Mouse (Mus musculus) gastrocnemius, adult 8-10 months (tissue): Measurements from ENCODE around the gene Cybc1. TPM values are rescaled to one million over a fixed set of nuclear protein-coding genes. Genes with fewer than 3 reads are reported as not detected.

Experiments
- DNase-seq, 2 experiments: peaks; one replicate each; pipeline ENCODE4 v3.0.0; 2022; ENCODE audit warnings: low spot score in 2 of 2
- total RNA-seq, 4 experiments: library from RNA; stranded (reverse); gene quantifications; 2 replicates each; pipeline ENCODE4 v1.2.4; 2022

Gene Cybc1
- 1 to 10 TPM; 2.8 to 3.8 (median 3.6) TPM for total RNA-seq

GRCm38 (mm10) chr11:121229018-121229439 is at the start of gene Cybc1:
Gene Cybc1, minus strand, starts transcription at chr11:121229322.
- DNase-seq, result peak; percentile 44 to 60

DNA sequence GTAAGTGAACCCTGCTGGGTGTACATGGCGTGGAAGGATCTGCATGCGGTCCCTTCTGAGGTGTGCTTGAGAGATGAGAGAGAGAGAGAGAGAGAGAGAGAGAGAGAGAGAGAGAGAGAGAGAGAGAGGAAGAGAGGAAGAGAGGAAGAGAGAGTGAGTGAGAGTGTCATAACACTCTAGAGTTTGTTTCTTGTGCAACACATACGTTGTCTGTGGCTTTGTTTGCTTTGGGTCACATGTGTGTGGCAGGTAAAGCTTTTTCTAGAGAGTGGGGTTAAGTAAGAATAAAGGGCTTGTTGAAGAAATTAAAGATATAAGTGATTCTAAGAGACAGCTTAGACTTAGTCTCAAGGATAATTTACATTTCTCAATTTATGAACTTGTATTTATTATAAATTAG is 48.9 kb upstream of the Cybc1 start:
- no peak for DNase-seq

- DNase-seq, result no peak
Measured at GRCm38 (mm10) chr11:121277516-121277915, 48.4 kb upstream of the Cybc1 start.

DNA sequence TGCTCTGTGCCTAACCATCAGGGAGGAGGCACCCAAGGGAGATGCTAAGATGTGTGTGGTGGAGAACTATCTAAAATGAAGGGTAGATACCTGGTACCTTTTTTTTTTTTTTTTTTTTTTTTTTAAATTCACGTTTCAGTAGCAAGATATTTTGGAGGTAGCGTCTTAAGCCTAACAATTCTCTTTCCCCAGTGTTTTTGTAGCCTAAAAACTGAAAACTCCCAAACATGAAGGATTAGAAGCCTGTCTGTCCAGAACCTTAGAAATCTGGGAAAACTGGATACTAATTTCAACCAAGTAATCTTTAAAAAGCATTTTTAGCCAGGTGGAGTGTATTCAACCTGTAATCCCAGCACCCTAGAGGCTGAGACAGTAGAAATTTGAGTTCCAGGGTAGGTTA is 32.0 kb upstream of the Cybc1 start:
- no peak for DNase-seq

DNA sequence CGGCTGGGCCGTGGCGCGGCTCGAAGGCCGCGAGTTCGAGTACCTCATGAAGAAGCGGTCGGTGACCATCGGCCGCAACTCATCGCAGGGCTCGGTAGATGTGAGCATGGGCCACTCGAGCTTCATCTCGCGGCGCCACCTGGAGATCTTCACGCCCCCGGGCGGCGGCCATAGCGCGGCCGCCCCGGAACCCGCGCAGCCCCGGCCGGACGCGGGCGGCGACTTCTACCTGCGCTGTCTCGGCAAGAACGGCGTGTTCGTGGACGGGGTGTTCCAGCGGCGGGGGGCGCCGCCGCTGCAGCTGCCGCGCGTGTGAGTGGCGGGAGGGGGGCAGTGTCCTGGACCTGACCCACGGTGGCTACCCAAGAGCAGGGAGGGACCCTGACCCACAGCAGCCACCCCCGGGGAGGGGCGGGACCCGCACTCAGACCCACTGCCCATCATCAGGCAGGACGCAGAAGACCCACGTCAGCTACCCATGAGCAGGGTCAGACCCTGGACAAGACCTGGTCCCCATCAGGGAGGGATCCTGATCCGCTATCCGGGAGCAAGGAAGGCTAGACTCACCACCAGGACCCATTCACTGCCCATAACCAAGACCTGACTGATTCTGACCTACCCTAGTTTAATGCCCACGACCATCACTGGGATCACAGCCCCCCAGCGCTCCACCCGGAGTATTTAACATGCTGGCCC is 31.2 kb upstream of the Cybc1 start:
- DNase-seq, result peak in 1 of 2 experiments; percentile 16

DNA sequence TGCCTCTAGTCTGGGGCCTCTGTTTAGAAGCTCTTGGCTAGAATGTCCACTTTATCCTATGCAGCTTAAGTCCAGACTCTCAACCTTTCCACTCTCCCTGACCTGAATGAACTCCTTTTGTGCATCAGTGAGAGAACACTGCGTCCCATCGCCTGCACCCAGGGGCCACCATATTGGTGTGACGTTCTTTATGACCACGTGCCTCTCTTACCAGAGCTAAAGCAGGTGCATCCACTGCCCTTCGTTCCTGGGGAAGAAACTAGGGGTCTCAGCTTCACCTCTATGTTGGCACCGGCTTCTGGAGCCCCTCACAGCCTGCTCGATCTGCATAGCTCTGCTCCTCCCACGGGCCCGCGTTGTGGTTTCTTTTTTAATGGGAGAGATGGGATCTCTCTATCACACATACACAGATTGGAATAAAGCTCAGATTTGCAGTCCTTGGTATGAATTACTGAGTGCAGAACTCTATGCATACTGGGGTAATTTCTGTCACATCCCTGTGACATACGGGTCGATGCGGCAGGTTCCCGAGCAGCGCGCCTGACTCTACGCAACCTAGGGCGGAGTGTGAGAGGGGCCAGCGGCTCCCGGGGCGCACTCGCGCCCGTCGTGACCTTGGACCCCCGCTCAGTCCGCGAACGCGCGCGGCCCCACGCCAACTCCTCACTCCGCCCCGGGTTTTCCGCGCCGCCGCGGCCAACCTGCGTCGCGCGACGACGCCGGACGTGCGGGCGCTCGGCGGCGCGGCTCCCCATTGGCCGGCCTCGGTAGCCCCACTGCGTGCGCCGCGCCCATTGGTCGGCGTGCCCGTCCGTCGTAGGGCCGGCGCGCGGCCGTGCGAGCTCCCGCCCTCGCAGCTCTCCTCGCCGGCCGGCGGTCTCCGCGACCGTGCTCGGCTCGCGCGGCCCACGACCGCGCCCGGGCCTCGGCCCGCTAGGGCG is 30.3 kb upstream of the Cybc1 start, which contains the start of gene Foxk2:
Gene Foxk2, plus strand, starts transcription at position 831 of the 941 bp plus-strand sequence.
- DNase-seq, result peak; percentile 76 to 88

DNA sequence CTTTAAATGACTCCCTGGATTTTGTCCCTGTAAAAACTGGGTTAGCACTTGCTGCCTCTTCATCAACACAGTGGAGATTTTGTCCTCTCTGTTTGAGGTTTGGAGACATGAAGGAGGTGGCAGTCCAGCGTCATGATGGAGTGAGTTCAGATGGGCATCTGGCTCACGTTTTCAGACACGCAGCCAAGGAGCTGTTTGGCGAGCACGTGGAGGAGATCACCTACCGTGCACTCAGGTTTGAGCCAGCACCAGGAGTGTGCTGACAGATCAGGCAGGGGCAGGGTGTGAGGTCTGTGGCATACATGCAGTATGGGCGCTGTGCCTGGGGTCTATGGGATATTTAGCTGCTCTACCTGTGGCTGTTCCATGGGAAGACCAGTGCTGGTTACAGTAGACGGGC is 21.1 kb upstream of the Cybc1 start:
- no peak for DNase-seq

DNA sequence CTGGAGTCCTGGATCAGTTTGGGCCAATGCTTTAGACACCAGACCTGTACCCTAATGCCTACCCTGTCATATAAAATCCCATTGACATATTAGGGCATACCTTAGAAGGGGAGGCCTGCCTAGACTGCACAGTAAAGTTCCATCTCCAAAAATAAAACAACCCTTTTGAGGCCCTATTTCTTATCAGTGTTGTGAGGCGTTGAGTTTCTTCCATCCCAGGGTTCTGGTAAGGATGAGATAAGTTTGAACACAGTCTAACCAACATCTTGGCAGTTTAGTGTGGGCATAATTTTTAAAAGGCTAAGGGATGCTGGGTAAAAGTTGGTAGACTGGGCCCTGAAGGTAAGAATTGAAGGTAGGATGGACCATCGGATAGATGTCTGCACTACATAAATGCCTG is 10.5 kb upstream of the Cybc1 start:
- DNase-seq, result no peak

- DNase-seq, result no peak
Measured at GRCm38 (mm10) chr11:121237345-121238128, 8.4 kb upstream of the Cybc1 start.

DNA sequence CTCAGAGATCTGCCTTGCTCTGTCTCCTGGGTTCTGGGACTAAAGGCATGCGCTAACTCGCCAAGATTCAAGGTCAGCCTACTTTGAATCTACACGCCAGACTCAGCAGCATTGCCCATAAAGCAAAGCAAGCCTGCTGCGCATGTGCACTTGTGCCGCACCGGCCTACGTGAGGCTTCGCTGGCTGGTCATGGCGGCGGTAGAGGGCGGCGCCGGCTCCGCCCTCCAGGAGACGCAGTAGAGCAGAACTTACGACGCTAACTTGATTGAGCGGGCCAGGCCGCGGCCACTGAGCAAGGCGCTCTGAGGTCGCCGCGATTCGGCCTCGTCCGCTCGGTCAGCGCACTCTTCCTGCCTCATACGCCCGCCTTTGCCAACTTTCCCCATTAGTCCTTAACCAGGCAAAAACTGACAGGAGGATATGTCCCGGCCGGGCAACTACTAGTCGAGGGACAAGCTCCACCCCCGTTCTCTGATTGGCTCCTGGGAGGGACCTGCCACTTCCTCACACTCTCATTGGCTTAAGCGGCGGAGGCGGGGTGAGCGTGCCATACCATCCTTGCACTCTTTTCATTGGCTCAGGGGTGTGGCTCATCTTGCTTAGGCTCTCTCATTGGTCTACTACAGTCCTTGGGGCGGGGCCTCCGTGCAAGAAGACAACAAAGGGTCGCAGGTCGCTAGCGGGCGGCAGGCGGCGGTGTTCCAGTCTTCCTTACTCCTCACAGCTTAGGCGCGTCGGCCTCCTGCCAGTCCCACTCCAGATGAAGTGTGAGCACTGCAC is 7.6 kb upstream of the Cybc1 start, which contains the start of gene Narf:
Gene Narf, plus strand, starts transcription at position 690 of the 781 bp plus-strand sequence.
- DNase-seq, result peak; percentile 99 to 100

- no peak for DNase-seq
Measured at GRCm38 (mm10) chr11:121235475-121236238, 6.5 kb upstream of the Cybc1 start.

- no peak for DNase-seq
Measured at GRCm38 (mm10) chr11:121232706-121233105, 3.6 kb upstream of the Cybc1 start.

GRCm38 (mm10) chr11:121231628-121232291 is 2.6 kb upstream of the Cybc1 start:
- no peak for DNase-seq

GRCm38 (mm10) chr11:121231191-121231590 is 2.1 kb upstream of the Cybc1 start:
- no peak for DNase-seq

GRCm38 (mm10) chr11:121228129-121229017 is 749 bp downstream of the Cybc1 start:
- no peak for DNase-seq

DNA sequence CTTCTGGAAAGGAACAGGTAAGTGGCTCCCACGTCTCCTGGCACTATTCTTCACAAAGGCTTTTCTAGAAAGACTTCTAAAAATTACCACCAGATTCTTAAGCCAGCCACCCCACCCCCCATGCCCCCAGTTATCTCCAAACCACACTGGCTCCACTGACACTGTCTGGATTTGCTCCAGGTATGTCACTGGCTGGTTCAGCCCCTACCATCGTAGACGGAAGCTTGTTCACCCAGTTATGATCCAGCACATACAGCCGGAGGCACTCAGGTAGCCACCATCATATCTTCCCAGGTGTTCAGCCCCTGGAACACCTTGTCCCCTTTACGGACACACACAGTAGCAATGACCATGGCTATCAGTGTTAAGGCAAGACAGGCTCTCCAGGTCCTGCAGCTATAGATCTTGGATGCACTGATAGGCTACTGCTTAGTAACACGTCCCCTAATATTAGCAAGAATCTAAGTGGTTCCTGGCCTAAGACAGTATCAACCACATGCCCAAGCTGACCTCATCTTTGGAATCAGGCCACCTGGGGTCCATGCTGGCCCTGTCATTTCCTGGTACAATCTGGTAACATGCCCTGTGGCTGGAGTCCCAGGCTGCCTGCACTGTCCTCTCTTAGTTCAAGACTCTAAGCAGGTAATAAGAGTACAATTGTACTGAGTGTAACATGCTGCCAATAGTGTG is 7.7 kb downstream of the Cybc1 start:
- no peak for DNase-seq

- DNase-seq, result no peak
Measured at GRCm38 (mm10) chr11:121220771-121221170, 8.4 kb downstream of the Cybc1 start.

GRCm38 (mm10) chr11:121219776-121220175 is 9.3 kb downstream of the Cybc1 start:
- no peak for DNase-seq
